Mouse (Mus musculus) neural tube, embryonic 14.5 days (tissue): ENCODE data around the gene Vps13d. TPM values are rescaled to one million over a fixed set of nuclear protein-coding genes. Genes with fewer than 3 reads are reported as not detected.
A peak's percentile ranks its signal among the peaks of the same experiment; 100 is the strongest.

Experiments
- ATAC-seq: fragments of 200-750 bp; cut with Nextera tagmentation; 2 replicates; pipeline ENCODE4 v1.8.0; 2017; ENCODE audit warnings: low read depth, mild to moderate bottlenecking, moderate TSS enrichment, moderate library complexity
- H3K27ac ChIP-seq: fragments of 300-500 bp; sonication (generic); 2 replicates; pipeline ENCODE4 v1.5.1; 2014; ENCODE audit warnings: low read depth, mild to moderate bottlenecking, control low read depth, low read length, moderate library complexity, mixed read lengths
- H3K27me3 ChIP-seq: fragments of 300-500 bp; sonication (generic); 2 replicates; pipeline ENCODE4 v1.6.1; 2014; ENCODE audit warnings: low read length; ENCODE audit not compliant: control insufficient read depth, insufficient read depth
- H3K36me3 ChIP-seq: fragments of 300-500 bp; sonication (generic); 2 replicates; pipeline ENCODE4 v1.6.1; 2014; ENCODE audit warnings: low read length, mixed read lengths; ENCODE audit not compliant: control insufficient read depth, insufficient read depth
- H3K4me1 ChIP-seq: fragments of 300-500 bp; sonication (generic); 2 replicates; pipeline ENCODE4 v1.6.1; 2014; ENCODE audit warnings: low read length; ENCODE audit not compliant: control insufficient read depth, insufficient read depth
- H3K4me2 ChIP-seq: fragments of 300-500 bp; sonication (generic); 2 replicates; pipeline ENCODE4 v1.6.1; 2014; ENCODE audit warnings: mild to moderate bottlenecking, low read depth, low read length, control low read depth
- H3K4me3 ChIP-seq: fragments of 300-500 bp; sonication (generic); 2 replicates; pipeline ENCODE4 v1.5.1; 2014; ENCODE audit warnings: low read depth, low read length, control low read depth, mixed read lengths
- H3K9ac ChIP-seq: fragments of 300-500 bp; sonication (generic); replicated peaks from 2 replicates; pipeline ENCODE4 v1.6.1; 2014; ENCODE audit warnings: low read depth, mild to moderate bottlenecking, control low read depth, low read length, mixed read lengths
- H3K9me3 ChIP-seq: fragments of 300-500 bp; sonication (generic); 2 replicates; pipeline ENCODE4 v1.6.1; 2016; ENCODE audit warnings: low read length; ENCODE audit not compliant: control insufficient read depth
- WGBS: fragments of 180-500 bp; shearing (Covaris S2); extraction: QIAGEN DNeasy Blood & Tissue Kit; methylation state at CpG from one replicate; pipeline ENCODE4 v1.1.7; 2014; 5-methylcytosine and 5-hydroxymethylcytosine counted together
- polyA plus RNA-seq: library from polyadenylated mRNA; unstranded; fragments of >200 nt; fragmentation: Nextera tagmentation; extraction: Ambion mirVana; gene quantifications from 2 replicates; pipeline ENCODE4 v1.2.1, GENCODE M21; 2014

Vps13d gene
- polyA plus RNA-seq, 1 experiment from 2014 or later = 12.9 TPM

- no peaks in the 10 kb centered on the region for H3K36me3 ChIP-seq
- H3K27ac ChIP-seq = no peak overlapping the region
- H3K4me1 ChIP-seq = peaks cover 13% of the 10 kb centered on the region
- H3K9ac ChIP-seq = no peak overlapping the region
- no peaks in the 10 kb centered on the region for H3K27me3 ChIP-seq
- no peak overlapping the region for H3K4me3 ChIP-seq
- no peak for ATAC-seq
- no peaks in the 10 kb centered on the region for H3K9me3 ChIP-seq
- no peak overlapping the region for H3K4me2 ChIP-seq
- 50% methylated on average over 6 of the region's 6 CpGs for WGBS
Observed at GRCm38 (mm10) chr4:145004176-145004575, 190.6 kb downstream of the Vps13d start.

GRCm38 (mm10) chr4:145002733-145003132, 192.1 kb downstream of the Vps13d start:
- Histone ChIP-seq H3K9me3 (no peaks in the 10 kb centered on the region), H3K27me3 (no peaks in the 10 kb centered on the region), H3K9ac (no peak overlapping the region), H3K4me2 (no peak overlapping the region), H3K4me3 (no peak overlapping the region), H3K4me1 (peaks cover 13% of the 10 kb centered on the region), H3K27ac (no peak overlapping the region), H3K36me3 (no peaks in the 10 kb centered on the region)
- no peak for ATAC-seq
- WGBS = 85% methylated on average over 1 of the region's 1 CpGs

- no peaks in the 10 kb centered on the region for H3K9me3 ChIP-seq
- no peaks in the 10 kb centered on the region for H3K36me3 ChIP-seq
- H3K4me1 ChIP-seq = peaks cover 13% of the 10 kb centered on the region
- H3K4me3 ChIP-seq = no peak overlapping the region
- no peak overlapping the region for H3K4me2 ChIP-seq
- peak overlapping the region; percentile 36; the same call in 1 of the 2 replicates for H3K27ac ChIP-seq
- 7% methylated on average over 20 of the region's 20 CpGs for WGBS
- ATAC-seq = peak; percentile 89
- no peak overlapping the region for H3K9ac ChIP-seq
- H3K27me3 ChIP-seq = no peaks in the 10 kb centered on the region
Observed at GRCm38 (mm10) chr4:144999903-145000382, 194.9 kb downstream of the Vps13d start.

- no peaks in the 10 kb centered on the region for H3K9me3 ChIP-seq
- H3K9ac ChIP-seq = no peak overlapping the region
- no peak overlapping the region for H3K4me2 ChIP-seq
- no peak overlapping the region for H3K4me3 ChIP-seq
- H3K4me1 ChIP-seq = peaks cover 13% of the 10 kb centered on the region
- no peaks in the 10 kb centered on the region for H3K36me3 ChIP-seq
- H3K27ac ChIP-seq = peak overlapping the region; percentile 36; the same call in 1 of the 2 replicates
- WGBS = 12% methylated on average over 6 of the region's 6 CpGs
- H3K27me3 ChIP-seq = no peaks in the 10 kb centered on the region
- ATAC-seq = peak; percentile 53
Observed at GRCm38 (mm10) chr4:144999572-144999880, 195.3 kb downstream of the Vps13d start.

GRCm38 (mm10) chr4:144998808-144999571, 195.8 kb downstream of the Vps13d start:
- H3K4me3 ChIP-seq = no peak overlapping the region
- H3K27ac ChIP-seq = peak overlapping the region; percentile 36; the same call in 1 of the 2 replicates
- no peak overlapping the region for H3K9ac ChIP-seq
- no peak overlapping the region for H3K4me2 ChIP-seq
- no peak for ATAC-seq
- WGBS = 57% methylated on average over 2 of the region's 2 CpGs
- H3K36me3 ChIP-seq = no peaks in the 10 kb centered on the region
- no peaks in the 10 kb centered on the region for H3K27me3 ChIP-seq
- H3K9me3 ChIP-seq = no peaks in the 10 kb centered on the region
- peaks cover 13% of the 10 kb centered on the region for H3K4me1 ChIP-seq

GRCm38 (mm10) chr4:144997887-144998658, 196.7 kb downstream of the Vps13d start:
- H3K9ac ChIP-seq = no peak overlapping the region
- H3K4me1 ChIP-seq = peaks cover 13% of the 10 kb centered on the region
- no peaks in the 10 kb centered on the region for H3K36me3 ChIP-seq
- no peak for ATAC-seq
- no peaks in the 10 kb centered on the region for H3K27me3 ChIP-seq
- no peak overlapping the region for H3K4me2 ChIP-seq
- WGBS = 67% methylated on average over 3 of the region's 3 CpGs
- no peak overlapping the region for H3K27ac ChIP-seq
- no peaks in the 10 kb centered on the region for H3K9me3 ChIP-seq
- H3K4me3 ChIP-seq = no peak overlapping the region

GRCm38 (mm10) chr4:144996996-144997820, 197.6 kb downstream of the Vps13d start:
- no peak overlapping the region for H3K4me3 ChIP-seq
- H3K9me3 ChIP-seq = no peaks in the 10 kb centered on the region
- WGBS = 64% methylated on average over 6 of the region's 6 CpGs
- H3K4me1 ChIP-seq = peaks cover 13% of the 10 kb centered on the region
- no peak overlapping the region for H3K27ac ChIP-seq
- no peak overlapping the region for H3K9ac ChIP-seq
- H3K27me3 ChIP-seq = no peaks in the 10 kb centered on the region
- no peaks in the 10 kb centered on the region for H3K36me3 ChIP-seq
- ATAC-seq = no peak
- no peak overlapping the region for H3K4me2 ChIP-seq

- Histone ChIP-seq H3K9me3 (no peaks in the 10 kb centered on the region), H3K36me3 (no peaks in the 10 kb centered on the region), H3K4me1 (peaks cover 13% of the 10 kb centered on the region), H3K4me2 (no peak overlapping the region), H3K27me3 (no peaks in the 10 kb centered on the region), H3K9ac (no peak overlapping the region), H3K4me3 (no peak overlapping the region), H3K27ac (no peak overlapping the region)
- no peak for ATAC-seq
- WGBS = 57% methylated on average over 1 of the region's 1 CpGs
Observed at GRCm38 (mm10) chr4:144995826-144996225, 199.0 kb downstream of the Vps13d start.
